Mouse (Mus musculus): ENCODE data around the gene Gjc1. TPM values are rescaled to one million over a fixed set of nuclear protein-coding genes. Genes with fewer than 3 reads are reported as not detected.
A peak's percentile ranks its signal among the peaks of the same experiment; 100 is the strongest.

Gjc1 gene
- polyA plus RNA-seq (2015; fragmentation: Nextera tagmentation; extraction: Ambion mirVana): 27.6 and 29.8 TPM in 2 replicates

DNA sequence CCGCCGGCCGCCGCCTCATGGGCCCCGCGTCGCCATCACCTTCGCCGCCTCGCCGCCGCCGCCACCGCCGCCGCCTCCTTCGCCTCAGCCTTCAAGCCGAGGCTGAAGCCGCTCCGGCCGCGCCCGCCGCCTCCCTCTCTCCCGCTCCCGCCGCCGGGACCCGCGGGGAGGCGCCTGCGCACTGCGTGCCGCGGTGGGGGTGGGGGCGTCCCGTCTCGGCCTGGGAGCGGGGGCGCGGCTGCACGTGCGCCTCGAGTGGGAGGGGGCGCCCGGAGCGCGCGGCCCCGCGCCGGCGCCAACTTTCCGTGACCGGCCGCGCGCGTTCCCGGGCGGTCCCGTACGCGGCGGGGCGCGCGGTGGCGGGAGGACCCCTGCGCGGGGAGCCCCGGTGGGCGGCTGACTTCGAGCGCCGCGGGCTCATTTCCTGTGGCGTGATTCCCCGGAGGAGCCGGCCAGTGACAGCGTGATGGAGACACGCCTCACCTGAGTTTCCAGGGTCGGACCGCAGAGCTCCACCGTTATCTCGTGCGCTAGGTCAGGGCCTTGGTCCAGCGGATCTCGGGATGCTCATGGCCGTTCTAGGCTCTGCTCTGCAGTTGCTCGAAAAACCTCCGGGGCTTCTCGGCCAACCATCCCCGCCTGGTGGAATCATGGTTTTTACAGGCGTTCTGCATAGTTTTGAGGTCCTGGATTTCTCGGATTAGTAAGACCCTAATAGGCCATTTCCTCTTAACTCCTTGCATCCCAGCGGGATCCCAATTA lies at the start of gene Gjc1:
Gjc1 (minus strand) TSS at position 680 of the 762 bp plus-strand sequence.
- Histone ChIP-seq H3K9me3 (ENCODE audit: control insufficient read depth, low read length) (no peaks in the 10 kb centered on the region), H3K4me1 (ENCODE audit: control insufficient read depth, insufficient read depth, low read depth, low read length) (peaks cover 13% of the 10 kb centered on the region), H3K27ac (ENCODE audit: low read depth, low read length) (peak within 1 kb of the TSS; percentile 85), H3K36me3 (ENCODE audit: control insufficient read depth, insufficient read depth, low read length) (no peaks in the 10 kb centered on the region), H3K4me3 (ENCODE audit: low read length) (peak within 1 kb of the TSS; percentile 66), H3K27me3 (replicated peaks; ENCODE audit: control insufficient read depth, insufficient read depth, low read length) (peaks cover 2% of the 10 kb centered on the region; the same call in 1 of the 2 replicates), H3K9ac (ENCODE audit: low read depth, low read length) (peak within 1 kb of the TSS; percentile 81), H3K4me2 (ENCODE audit: low read length) (peak within 1 kb of the TSS; percentile 83)
- under 1% methylated on average over 50 of the region's 97 CpGs for WGBS
- peak; percentile 88 for ATAC-seq

DNA sequence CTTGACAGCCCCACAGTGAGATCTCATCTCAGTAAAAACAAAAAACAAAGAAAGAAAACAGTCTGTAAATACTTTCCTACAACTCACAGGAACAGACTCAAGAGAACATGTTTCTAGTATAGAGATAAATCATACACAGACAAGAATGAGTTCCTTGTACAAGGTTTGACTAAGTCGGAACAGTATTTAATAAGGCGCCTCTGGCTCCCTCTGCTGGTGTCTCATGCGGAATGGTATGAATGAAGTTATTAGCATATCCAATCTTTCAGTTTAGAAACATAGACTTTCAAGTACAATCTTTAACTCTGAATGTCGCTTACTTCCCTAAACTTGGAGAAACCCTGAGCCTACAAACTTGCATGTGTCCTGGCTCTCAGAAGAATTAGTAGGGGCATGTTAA lies 44.8 kb upstream of the Gjc1 start:
- Histone ChIP-seq H3K4me3 (ENCODE audit: low read length) (no peak overlapping the region), H3K27ac (ENCODE audit: low read depth, low read length) (no peak overlapping the region), H3K36me3 (ENCODE audit: control insufficient read depth, insufficient read depth, low read length) (peaks cover 32% of the 10 kb centered on the region), H3K4me1 (ENCODE audit: control insufficient read depth, insufficient read depth, low read depth, low read length) (no peaks in the 10 kb centered on the region), H3K4me2 (ENCODE audit: low read length) (no peak overlapping the region), H3K9me3 (ENCODE audit: control insufficient read depth, low read length) (no peaks in the 10 kb centered on the region), H3K9ac (ENCODE audit: low read depth, low read length) (no peak overlapping the region), H3K27me3 (replicated peaks; ENCODE audit: control insufficient read depth, insufficient read depth, low read length) (no peaks in the 10 kb centered on the region)
- WGBS: 37% methylated on average over 4 of the region's 4 CpGs
- ATAC-seq: 0 out of 2 replicates have a peak, but pooled peaks have one; percentile 45

DNA sequence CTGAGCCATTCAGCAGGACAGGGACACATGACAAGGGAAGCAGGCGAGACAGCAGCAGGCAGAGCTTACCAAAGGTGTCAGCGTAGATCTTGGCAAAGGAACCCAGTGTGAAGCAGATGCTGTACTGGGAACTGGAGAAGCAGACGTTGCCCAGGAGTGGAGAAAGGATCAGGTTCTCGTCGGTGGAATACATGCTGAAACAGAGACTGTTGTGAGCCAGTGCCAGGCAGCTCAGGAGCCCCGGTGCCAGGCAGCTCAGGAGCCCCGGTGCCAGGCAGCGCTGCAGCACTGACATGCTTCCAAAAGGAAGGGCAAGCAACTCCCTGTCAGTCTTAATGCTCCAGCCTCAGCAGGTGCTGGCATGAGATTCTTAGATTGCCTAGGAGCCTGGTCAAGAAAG lies 40.4 kb upstream of the Gjc1 start:
- Histone ChIP-seq H3K27me3 (replicated peaks; ENCODE audit: control insufficient read depth, insufficient read depth, low read length) (no peaks in the 10 kb centered on the region), H3K4me2 (ENCODE audit: low read length) (no peak overlapping the region), H3K4me1 (ENCODE audit: control insufficient read depth, insufficient read depth, low read depth, low read length) (no peaks in the 10 kb centered on the region), H3K4me3 (ENCODE audit: low read length) (no peak overlapping the region), H3K9me3 (ENCODE audit: control insufficient read depth, low read length) (no peaks in the 10 kb centered on the region), H3K27ac (ENCODE audit: low read depth, low read length) (no peak overlapping the region), H3K9ac (ENCODE audit: low read depth, low read length) (no peak overlapping the region), H3K36me3 (ENCODE audit: control insufficient read depth, insufficient read depth, low read length) (peaks cover 18% of the 10 kb centered on the region)
- WGBS: 81% methylated on average over 8 of the region's 8 CpGs
- ATAC-seq: peak; percentile 48; the same call in 1 of the 2 replicates

DNA sequence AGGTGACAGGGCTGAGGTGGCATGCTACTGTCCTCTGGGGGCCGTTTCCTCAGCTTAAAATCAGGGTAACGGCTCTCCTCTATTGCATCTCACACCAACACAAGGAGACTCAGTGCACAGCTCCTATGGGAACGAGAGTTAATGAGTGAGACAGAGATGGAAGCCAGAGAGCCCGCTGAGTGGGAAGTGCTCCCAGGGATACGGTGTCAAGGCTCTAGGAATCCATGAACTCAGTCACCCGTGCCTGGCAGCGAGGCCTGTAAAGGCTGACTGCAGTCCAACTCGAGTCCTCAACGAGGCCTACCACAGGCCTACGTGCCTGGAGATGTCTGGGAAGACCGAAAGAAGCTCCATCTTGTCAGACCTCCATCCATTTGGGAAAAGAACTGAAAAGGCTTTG lies 39.5 kb upstream of the Gjc1 start:
- Histone ChIP-seq H3K4me3 (ENCODE audit: low read length) (no peak overlapping the region), H3K9me3 (ENCODE audit: control insufficient read depth, low read length) (no peaks in the 10 kb centered on the region), H3K4me2 (ENCODE audit: low read length) (no peak overlapping the region), H3K9ac (ENCODE audit: low read depth, low read length) (no peak overlapping the region), H3K27me3 (replicated peaks; ENCODE audit: control insufficient read depth, insufficient read depth, low read length) (no peaks in the 10 kb centered on the region), H3K27ac (ENCODE audit: low read depth, low read length) (no peak overlapping the region), H3K4me1 (ENCODE audit: control insufficient read depth, insufficient read depth, low read depth, low read length) (no peaks in the 10 kb centered on the region), H3K36me3 (ENCODE audit: control insufficient read depth, insufficient read depth, low read length) (peaks cover 27% of the 10 kb centered on the region)
- WGBS: 66% methylated on average over 11 of the region's 11 CpGs
- ATAC-seq: peak; percentile 64; the same call in 1 of the 2 replicates

DNA sequence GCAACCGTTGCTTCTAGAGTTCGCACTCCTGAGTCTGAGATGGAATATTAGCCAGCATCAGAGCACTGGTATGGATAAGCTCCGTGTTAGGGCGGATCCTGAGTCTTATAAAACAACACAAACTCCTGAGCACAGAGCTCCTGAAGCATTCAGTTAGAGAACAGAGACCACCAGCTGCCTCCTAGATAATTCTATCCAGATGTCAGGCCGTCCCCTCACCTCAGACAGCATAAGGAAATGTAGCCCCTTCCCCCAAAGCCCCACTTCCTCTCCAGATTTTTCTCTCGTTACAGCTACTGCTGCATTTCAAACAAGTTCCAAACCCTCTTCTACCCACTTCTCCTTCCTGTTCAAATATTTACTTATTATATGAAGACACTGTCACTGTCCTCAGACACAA lies 36.4 kb upstream of the Gjc1 start:
- Histone ChIP-seq H3K27ac (ENCODE audit: low read depth, low read length) (no peak overlapping the region), H3K9me3 (ENCODE audit: control insufficient read depth, low read length) (no peaks in the 10 kb centered on the region), H3K4me2 (ENCODE audit: low read length) (no peak overlapping the region), H3K36me3 (ENCODE audit: control insufficient read depth, insufficient read depth, low read length) (peaks cover 36% of the 10 kb centered on the region), H3K4me3 (ENCODE audit: low read length) (no peak overlapping the region), H3K27me3 (replicated peaks; ENCODE audit: control insufficient read depth, insufficient read depth, low read length) (no peaks in the 10 kb centered on the region), H3K4me1 (ENCODE audit: control insufficient read depth, insufficient read depth, low read depth, low read length) (no peaks in the 10 kb centered on the region), H3K9ac (ENCODE audit: low read depth, low read length) (no peak overlapping the region)
- 88% methylated on average over 6 of the region's 6 CpGs for WGBS
- no peak for ATAC-seq

DNA sequence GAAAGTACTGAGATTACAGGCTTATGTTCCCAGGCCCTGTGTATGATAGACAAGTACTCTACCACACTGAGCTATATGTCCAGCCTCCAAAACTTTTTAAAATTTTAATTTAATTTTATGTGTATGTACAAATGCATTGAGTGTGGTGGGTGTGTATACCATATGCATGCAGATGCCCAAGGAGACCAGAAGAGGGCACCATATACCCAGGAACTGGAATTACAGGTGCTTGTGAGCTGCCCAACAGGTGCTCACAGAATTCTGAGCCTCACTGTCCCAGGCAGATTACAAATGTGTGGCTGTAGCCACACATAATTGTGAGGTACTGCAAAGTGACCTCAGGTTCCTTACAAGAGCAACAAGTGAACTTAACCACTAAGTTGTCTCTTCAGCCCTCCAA lies 34.3 kb upstream of the Gjc1 start:
- Histone ChIP-seq H3K36me3 (ENCODE audit: control insufficient read depth, insufficient read depth, low read length) (peaks cover 49% of the 10 kb centered on the region), H3K4me1 (ENCODE audit: control insufficient read depth, insufficient read depth, low read depth, low read length) (no peaks in the 10 kb centered on the region), H3K9ac (ENCODE audit: low read depth, low read length) (no peak overlapping the region), H3K4me3 (ENCODE audit: low read length) (no peak overlapping the region), H3K9me3 (ENCODE audit: control insufficient read depth, low read length) (no peaks in the 10 kb centered on the region), H3K27ac (ENCODE audit: low read depth, low read length) (no peak overlapping the region), H3K27me3 (replicated peaks; ENCODE audit: control insufficient read depth, insufficient read depth, low read length) (no peaks in the 10 kb centered on the region), H3K4me2 (ENCODE audit: low read length) (no peak overlapping the region)
- ATAC-seq: no peak

DNA sequence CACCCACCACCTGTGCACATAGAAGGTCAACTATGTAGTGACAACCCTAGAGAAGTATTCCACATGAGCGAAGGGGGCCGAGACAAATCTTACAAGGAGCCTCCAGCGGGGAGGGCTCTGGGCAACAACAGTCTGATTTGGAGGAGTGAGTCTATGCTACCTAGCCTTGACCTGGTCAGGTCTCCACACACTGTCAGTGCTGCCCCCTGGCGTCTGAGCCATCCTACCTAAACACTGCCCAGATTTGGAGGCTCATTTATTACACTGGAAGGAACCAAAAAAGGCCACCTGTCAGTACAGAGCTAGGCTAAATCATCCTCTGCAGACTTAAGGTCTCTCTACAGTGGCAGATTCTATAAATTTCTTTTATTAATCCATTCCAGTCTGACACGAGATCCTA lies 32.4 kb upstream of the Gjc1 start:
- Histone ChIP-seq H3K4me3 (ENCODE audit: low read length) (no peak overlapping the region), H3K4me1 (ENCODE audit: control insufficient read depth, insufficient read depth, low read depth, low read length) (no peaks in the 10 kb centered on the region), H3K4me2 (ENCODE audit: low read length) (no peak overlapping the region), H3K9ac (ENCODE audit: low read depth, low read length) (no peak overlapping the region), H3K27me3 (replicated peaks; ENCODE audit: control insufficient read depth, insufficient read depth, low read length) (no peaks in the 10 kb centered on the region), H3K36me3 (ENCODE audit: control insufficient read depth, insufficient read depth, low read length) (peaks cover 52% of the 10 kb centered on the region), H3K9me3 (ENCODE audit: control insufficient read depth, low read length) (no peaks in the 10 kb centered on the region), H3K27ac (ENCODE audit: low read depth, low read length) (no peak overlapping the region)
- 69% methylated on average over 5 of the region's 5 CpGs for WGBS
- no peak for ATAC-seq

DNA sequence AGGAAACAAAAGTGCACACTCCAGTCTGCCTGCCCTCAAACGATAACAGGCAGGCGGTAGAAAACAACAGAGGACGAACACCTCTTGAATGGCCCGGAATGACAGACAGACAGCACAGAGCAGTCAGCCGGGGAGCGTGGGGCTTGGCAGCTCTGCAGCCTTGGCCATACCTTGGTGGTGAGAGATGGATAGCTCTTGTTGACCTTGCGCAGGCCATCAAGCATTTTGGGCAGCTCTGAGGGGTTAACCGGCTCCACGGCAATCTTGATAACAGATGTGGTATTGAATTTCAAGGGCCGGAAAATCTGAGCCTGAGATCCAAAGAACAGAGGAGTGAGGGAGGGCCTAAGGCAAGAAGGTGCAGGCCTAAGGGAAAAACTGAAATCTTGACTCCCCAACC lies 26.4 kb upstream of the Gjc1 start:
- H3K27me3 ChIP-seq (replicated peaks; ENCODE audit: control insufficient read depth, insufficient read depth, low read length): no peaks in the 10 kb centered on the region
- 87% methylated on average over 10 of the region's 10 CpGs for WGBS
- no peaks in the 10 kb centered on the region for H3K9me3 ChIP-seq (ENCODE audit: control insufficient read depth, low read length)
- H3K4me3 ChIP-seq (ENCODE audit: low read length): no peak overlapping the region
- no peak overlapping the region for H3K27ac ChIP-seq (ENCODE audit: low read depth, low read length)
- no peaks in the 10 kb centered on the region for H3K4me1 ChIP-seq (ENCODE audit: control insufficient read depth, insufficient read depth, low read depth, low read length)
- ATAC-seq: no peak
- H3K36me3 ChIP-seq (ENCODE audit: control insufficient read depth, insufficient read depth, low read length): peaks cover 71% of the 10 kb centered on the region
- no peak overlapping the region for H3K4me2 ChIP-seq (ENCODE audit: low read length)
- H3K9ac ChIP-seq (ENCODE audit: low read depth, low read length): no peak overlapping the region

DNA sequence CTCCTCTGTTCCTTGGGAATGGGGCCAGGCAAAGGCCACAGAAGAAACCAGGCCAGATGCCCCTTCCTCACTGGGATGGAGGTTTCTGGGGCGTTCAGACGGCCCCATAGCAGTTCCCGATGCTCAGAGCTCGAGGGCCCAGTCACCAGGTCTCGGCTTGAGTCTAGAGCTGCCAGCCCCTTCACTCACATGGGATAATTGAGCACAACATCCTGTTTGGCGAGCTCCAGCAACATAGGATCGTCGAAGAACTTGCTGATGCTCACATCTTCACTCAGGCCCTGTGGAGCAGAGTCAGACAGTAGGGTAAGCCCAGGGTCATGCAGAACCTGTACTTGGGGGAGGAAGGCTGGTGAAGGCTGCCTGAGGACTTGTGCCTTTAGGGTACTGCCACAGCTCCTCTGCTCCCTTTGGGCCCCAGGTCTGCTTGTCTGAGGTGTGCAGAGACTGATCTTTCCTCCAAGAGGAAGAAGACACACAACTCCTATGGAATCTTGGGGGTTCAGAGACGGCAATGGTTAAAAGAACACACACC lies 19.2 kb upstream of the Gjc1 start:
- WGBS: 84% methylated on average over 9 of the region's 9 CpGs
- Histone ChIP-seq H3K4me3 (ENCODE audit: low read length) (no peak overlapping the region), H3K27ac (ENCODE audit: low read depth, low read length) (0 out of 2 replicates have a peak overlapping the region, but pooled peaks have one; percentile 48), H3K27me3 (replicated peaks; ENCODE audit: control insufficient read depth, insufficient read depth, low read length) (no peaks in the 10 kb centered on the region), H3K9me3 (ENCODE audit: control insufficient read depth, low read length) (no peaks in the 10 kb centered on the region), H3K36me3 (ENCODE audit: control insufficient read depth, insufficient read depth, low read length) (peaks cover 52% of the 10 kb centered on the region), H3K9ac (ENCODE audit: low read depth, low read length) (no peak overlapping the region), H3K4me2 (ENCODE audit: low read length) (no peak overlapping the region), H3K4me1 (ENCODE audit: control insufficient read depth, insufficient read depth, low read depth, low read length) (no peaks in the 10 kb centered on the region)
- no peak for ATAC-seq
